Mouse (Mus musculus) right cerebral cortex, adult 18-20 months (tissue): Measurements from ENCODE around the gene Pawr.

Experiments
- DNase-seq: peaks from one replicate; pipeline ENCODE4 v3.0.0; 2022; ENCODE audit warnings: mixed read lengths

Gene Pawr

DNA sequence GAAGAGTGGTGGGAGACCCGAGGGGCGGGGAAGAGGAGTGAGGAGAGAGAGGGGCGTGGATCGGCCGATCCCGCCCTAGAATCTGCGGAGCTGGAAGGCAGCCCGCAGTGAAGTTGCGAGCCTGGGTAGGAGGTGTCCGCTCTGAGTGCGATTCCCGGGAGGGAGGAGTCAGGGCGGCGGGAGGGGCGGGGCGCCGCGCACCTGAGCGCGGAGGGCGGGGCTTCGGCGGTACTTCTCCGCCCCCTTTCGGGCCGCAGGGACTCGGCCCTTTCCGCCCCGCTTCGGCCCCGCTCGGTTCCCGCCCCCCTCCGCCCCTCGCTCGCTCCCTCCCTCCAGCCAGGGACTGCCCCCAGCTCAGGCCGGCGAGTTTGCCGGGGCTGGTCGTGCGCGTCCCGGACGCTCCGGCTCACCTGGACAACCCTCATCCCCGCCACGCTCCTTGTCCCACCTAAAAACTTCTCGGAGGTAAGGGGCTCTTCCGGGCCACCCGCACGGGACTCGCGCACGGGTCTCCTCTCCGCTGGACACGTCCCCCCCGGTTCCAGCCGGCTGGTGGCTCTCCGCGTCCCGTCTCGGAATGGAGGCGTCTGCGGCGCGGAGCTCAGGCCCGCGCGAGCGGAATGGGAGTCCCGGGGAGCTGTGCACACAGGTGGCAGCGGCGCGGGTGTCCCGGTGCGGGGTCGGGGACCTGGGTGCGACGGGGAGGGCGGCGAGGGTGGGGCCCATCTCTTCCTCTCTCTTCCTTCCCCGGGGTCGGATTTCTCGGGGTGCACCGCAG lies at the start of gene Pawr:
TSS of gene Pawr (plus strand) at position 338 of the 778 bp plus-strand sequence.
- peak; percentile 25 for DNase-seq

DNA sequence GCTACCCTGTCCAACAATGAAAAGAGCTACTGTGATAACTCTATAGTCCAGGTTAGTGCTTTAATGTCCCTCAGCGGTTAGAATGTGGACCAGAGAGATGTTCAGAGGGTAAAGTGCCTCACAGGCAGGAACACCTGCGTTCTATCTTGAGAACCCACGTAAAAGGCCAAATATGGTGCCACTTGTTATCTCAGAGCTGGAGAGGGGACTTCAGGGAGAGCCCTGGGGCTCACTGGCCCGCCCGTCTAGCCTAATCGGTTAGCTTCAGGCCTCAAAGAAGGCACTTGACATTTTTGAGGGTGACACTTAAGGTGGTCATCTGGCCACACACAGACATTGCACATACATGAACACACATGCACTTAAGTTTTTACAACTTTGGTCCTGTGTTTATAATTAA lies 49.6 kb upstream of the Pawr start:
- no peak for DNase-seq

DNA sequence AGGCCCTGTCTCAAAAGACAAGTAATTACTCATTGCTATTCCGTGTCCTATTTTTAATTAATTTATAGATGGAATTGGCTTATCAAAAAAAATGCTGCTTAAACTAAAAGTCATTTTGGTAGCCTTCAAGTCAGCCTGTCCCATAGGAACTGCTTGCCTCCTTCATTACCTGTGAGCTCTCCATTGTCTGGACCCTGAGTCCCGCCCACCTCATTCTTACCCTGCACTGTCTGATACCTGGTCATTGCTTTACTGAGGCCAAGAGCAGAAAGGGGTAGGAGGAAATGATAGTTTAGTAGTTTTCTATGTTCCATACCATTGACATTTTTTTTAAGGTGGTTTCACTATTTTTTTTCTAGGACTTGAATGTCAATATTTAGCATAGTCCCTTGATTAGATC lies 48.5 kb upstream of the Pawr start:
- no peak for DNase-seq

DNA sequence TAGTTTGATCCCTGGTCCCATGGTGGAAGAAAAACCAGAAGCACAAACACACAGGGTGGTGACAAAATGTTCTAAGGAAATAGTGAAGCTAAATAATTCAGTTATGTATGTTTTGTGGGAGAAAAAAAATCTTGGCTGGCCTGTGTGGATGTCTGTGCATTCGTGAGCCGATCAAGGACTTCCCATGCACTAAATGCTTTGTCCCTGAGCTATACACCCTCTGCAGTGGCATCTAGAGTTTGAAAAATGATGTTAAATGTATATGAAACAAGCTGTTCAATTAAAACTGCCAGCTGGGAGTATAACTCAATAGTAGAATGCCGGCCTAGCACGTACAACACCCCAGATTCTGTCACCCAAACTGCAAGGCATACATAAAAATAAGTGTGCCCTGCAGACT lies 48.1 kb upstream of the Pawr start:
- DNase-seq: no peak

DNA sequence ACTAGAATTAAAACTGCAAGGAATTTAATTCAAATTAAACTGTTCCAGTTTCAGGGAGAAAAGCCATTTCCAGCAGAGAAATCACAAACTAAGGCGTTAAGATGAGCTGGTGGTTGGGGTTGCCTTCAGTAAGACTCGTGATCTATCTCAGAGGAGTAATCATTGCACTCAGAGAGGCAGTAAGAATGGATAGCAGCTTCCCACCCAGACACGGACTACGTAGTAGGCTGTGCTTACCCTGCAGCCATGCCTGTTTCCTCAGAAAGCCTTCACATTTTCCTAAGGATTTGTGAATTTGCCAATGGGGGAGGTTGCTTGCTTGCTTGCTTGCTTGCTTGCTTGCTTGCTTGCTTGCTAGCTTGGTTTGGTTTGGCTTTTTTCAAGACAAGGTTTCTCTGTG lies 47.5 kb upstream of the Pawr start:
- no peak for DNase-seq

DNA sequence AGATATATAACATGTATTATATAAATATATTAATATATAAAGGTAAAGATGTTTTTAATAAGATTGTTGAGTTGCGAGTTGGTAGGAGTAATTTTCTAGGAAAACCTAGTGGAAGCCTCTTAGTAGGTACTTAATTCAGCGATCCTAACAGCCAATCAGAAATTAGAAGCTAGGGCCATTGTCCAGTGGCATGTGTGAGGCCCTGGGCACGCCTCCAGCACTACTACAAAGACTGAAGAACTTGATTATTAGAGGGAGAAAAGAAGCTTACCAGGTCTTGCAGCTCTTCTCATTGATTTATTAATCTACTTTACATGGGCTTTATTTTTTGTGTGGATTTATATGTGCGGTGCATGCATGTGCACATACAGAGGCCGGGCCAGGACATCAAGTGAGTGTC lies 46.9 kb upstream of the Pawr start:
- DNase-seq: no peak

DNA sequence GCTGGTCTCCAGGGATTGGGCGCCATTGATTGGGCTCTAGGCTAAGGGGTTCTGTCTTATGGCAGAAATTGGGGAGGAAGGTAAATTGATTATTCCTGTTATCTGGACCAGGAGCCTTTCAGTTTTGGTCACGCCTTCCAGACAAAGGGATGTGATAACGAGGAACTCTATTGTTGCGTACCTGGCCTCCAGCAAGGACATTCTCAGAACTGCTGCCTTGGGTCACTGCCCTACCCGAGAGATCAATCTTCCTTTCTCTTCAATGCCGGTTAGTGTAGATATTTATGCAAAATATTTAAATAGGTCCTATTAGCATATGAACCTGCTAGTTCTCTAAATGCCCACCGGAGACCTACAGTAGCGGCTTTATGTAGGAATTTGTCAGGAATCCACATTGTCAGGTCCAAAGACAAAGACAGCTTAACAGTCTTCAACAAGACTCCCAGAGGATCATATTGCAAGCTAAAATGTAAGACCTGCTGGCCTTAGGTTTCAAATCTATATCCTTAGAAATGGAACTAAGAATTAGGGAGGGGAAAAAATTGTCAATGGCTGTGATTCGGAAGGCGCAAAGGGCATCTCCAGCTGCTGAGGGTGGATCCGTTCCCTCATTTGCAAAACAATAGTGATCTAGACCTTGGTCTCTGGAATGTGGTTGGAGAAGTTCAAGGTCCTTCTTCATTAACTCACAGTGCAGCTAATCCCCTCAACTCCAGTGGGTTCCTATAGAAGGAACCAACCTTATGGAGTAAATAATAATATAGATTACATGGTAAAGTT lies 45.1 kb upstream of the Pawr start:
- no peak for DNase-seq

DNA sequence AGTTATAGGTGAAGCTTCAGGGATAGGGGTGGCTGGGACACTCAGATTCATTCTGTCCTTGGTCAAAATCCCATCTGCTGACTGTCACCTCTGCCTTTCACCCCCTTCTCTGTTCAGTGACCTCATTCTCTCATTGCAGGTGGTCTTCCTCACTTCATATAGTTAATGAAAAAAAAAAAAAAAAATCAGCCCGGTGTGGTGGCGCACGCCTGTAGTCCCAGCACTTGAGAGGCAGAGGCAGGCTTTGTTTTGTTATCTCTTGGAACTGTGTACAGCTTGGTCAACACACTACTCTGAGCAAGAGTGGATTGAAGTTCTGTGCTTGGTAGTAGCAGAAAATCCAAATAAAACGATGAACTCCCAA lies 44.5 kb upstream of the Pawr start:
- no peak for DNase-seq

DNA sequence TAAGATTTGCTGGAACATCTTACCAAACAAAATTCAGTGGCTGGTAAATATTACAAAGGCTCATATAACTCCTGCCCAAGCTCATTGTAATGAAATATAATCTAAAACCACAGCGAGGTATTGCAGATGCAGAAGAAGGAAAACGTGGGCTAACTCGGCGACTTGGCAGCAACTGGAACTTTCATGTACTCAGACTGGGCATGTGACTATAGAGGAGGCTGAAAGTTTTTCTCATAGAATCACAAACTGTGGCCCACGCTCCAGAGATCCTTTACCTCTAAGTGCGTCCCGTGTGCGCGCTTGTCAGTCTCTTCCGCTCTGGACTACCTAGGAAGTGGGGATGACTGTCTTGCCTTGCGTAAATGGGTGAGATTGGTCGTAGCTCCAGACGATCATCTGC lies 41.9 kb upstream of the Pawr start:
- peak; percentile 58 for DNase-seq

DNA sequence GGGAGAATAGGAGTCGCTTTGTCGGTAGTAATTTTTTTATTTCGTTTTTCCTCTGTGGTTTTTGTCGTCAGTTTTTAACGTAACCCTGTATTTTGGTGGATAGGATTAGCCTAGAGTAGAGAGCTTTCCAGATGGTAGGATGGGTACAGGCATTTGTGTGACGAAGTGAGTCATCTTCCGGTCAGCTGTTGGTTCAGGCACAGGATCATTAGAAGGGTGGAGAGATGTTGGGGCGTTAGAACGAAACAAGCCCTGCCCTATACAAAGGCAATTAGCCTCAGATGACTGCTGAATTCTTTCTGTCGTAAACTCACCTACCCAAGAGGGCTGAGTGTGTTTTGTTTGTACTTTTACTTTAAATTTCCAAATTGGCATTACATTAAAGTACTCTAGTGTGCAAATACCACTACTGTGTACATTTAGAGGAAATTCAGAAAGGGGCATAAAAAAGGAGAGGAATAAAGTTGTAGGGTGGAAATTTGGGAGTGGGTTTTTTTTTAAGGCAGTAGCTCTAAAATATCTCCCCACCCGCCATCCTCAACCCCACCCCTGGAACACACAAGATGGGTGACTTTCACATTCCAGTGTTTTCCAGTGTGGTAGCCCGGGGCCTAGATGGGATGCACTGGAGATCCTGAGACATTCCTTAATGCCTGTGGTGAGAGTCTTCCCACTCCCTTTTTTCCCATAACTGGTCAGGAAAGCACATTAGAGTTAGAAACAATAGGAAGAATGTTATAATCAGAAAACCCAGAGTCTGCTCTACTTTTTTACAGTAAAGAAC lies 40.0 kb upstream of the Pawr start:
- no peak for DNase-seq

DNA sequence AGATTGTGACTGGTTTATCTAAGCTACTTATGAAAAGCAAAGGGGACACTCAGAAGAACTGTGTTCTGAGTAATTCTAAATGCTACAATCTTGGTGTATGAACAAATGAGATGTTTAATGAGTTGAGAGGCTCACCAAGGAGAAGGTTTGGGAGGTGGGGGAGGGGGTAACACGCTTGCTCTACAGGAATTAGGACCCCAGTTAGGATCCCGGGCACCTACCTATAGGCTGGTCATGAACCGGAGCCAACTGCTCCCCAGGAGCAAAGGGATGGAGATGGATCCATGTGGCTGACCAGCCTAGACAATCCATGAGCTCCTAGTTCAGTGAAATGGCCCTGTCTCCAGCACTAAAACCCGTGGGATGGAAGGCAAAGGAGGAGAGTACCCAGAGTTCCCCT lies 39.3 kb upstream of the Pawr start:
- DNase-seq: no peak

DNA sequence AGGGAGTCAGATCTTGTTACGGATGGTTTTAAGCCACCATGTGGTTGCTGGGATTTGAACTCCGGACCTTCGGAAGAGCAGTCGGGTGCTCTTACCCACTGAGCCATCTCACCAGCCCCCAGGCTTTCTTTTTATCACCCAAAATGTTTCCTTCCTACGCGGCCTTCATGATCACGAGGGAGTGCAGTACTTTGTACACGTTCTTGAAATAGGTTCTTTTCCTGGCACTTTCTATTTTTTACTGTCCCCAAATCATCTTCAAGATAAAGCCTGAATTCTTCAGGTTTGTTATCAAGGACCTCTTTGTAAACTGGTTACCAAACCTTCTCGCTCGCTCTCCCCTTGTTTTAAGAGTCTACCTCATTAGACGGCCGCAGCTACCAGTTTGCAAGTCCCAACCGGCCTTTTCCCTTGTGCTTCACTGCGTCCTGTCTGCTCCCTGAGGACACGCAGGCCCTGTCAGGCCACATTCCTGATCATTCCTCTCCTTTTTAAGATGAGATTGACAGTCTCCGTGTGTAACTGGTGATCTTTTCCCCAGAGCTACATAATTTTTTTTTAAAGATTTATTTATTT lies 38.2 kb upstream of the Pawr start:
- no peak for DNase-seq

DNA sequence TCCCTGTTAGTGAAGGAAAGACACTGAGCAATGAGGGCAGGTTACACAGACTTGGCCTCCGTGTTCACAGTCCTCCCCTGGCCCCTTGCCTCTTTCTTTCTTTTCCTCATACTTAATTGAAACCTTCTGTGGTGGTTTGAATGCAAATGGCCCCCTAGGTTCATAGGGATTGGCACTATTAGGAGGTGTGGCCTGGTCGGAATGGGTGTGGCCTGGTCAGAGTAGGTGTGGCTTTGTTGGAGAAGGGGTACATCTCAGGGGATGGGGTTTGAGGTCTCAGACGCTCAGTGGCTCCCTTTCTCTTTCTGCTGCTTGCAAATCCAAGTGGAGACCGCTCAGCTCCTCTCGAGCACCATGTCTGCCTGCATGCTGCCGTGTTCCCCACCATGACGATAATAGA lies 37.2 kb upstream of the Pawr start:
- no peak for DNase-seq

DNA sequence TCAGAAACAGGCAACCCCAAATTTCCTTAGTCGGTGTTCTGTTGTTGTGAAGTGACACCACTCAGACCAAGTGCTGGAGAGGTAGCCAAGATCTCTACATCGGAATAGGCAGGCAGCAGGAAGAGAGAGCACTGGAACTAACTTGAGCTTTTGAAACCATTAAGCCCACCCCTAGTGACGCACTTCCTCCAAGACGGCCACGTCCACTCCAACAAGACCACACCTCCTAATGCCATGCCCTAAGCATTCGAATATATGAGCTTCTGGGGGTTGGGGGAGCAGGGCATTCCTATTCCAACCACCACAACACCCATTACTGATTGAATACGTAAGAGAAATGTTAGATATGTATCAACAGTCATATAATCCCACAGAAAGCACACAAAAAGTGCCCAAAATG lies 35.5 kb upstream of the Pawr start:
- no peak for DNase-seq

DNA sequence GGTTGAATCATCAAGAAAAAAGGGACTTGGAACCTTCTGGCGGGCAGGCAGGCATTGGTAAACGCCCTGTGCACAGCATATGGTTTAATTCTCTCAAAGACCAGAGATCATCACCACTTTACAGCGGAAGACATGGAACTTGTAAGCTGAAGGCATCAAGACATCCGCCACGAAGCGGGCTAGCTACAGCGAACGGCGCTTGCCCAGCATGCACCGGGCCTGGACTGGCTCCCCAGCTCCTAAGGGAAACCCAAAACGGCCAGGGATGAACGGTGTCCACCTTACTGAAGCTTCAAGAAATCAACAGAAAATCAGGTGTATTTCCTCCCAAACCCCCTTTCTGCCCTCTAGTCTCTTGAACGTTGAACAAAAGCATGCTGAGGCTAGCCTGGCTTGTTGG lies 33.7 kb upstream of the Pawr start:
- no peak for DNase-seq

DNA sequence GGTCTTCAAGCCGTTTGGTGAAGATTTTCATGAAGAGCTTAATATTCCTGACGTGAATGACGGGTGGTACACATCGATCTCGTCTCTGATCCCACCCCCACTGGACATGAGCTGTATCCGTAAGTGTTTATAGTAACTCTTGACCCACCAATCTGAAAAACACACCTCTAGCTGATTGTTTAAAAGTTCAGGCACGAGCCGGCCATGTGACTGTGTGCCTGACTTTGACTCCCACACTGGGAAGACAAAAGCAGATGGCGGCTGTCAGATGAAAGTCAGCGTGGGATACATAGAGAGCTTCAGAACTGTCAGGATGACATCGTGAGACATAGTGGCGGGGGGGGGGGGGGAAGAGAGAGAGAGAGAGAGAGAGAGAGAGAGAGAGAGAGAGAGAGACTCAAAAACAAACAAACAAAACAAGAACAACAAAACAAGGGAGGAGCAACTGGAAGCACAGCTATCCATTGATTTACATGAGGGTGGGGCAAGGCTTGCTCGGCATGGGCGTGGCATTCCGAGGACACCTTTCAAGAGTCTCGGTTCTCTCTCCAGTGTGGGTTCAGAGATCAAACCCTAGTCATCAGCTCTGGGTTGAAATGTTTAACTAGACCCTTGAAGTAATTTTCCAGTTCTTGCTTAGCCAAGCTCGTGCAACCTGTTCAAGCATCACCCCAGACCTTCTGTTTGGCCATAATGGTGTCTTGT lies 32.9 kb upstream of the Pawr start:
- no peak for DNase-seq

DNA sequence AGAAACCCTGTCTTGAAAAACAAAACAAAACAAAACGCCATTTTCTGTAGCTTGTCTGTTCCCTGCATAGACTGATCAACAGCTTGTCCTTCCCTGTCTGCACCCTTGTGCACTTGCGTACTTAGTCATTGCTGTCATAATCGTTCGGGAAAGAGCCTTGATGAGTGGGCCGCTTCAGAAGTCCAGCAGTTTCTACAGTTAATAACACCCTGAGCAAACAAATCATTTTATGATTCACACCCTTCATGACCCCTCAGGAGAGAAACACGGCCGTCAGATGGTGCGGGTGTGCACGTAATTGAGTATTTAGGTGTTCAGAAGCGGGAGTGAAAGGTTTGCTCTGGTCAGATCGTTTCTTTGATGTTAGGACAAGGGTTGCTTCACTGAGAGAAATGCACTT lies 32.1 kb upstream of the Pawr start:
- no peak for DNase-seq

DNA sequence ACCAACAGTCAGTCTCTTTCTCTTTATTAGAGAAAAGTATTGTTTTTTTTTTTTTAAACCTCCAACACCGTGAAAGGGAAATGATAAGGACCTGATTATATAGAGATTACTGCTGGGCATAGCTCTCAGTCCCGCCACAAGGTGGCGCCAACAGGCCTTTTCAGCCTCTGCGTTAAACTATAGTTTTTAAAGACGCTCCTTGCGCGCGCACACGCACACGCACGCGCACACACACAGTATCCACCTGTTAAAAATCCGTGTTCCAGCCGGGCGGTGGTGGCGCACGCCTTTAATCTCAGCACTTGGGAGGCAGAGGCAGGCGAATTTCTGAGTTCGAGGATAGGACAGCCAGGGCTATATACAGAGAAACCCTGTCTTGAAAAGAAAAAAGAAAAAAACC lies 31.1 kb upstream of the Pawr start:
- peak; percentile 83 for DNase-seq

DNA sequence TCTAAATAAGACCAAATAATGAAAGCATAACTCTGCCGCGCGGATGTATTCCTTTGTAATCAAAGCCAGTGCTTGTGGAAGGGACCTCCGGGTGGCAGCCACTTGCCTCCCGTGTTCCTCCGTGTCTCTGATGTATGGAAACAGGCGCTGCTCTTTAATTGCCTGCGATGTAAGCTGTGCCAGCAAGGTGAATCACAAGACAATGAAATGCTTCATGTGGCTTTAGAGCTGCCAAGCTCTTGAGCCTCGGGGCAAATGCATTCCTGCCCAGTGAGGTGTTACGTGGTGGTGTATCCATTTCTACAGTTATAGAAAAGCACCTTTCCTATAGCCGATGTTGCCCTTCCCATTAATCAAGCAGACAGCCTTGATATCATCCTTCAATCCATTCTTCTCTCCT lies 24.1 kb upstream of the Pawr start:
- no peak for DNase-seq

DNA sequence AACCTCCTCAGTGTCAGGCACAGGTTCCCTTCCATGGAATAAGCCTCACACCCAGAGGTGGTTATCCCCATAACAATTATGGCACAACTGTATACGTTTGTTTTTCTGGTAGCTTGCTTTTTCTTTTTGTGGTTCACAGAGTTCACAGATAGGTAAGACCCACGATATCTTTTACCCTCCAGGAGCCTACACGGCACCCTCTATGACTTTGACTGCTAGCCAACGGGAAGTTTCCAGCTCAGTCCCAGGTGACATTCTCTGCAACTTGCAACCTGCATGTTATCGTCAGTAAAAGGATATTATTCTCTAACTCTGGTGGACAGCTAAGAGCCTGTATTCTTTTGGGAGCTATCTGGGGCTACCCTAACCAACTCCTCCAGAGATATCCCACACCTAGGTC lies 21.7 kb upstream of the Pawr start:
- no peak for DNase-seq

DNA sequence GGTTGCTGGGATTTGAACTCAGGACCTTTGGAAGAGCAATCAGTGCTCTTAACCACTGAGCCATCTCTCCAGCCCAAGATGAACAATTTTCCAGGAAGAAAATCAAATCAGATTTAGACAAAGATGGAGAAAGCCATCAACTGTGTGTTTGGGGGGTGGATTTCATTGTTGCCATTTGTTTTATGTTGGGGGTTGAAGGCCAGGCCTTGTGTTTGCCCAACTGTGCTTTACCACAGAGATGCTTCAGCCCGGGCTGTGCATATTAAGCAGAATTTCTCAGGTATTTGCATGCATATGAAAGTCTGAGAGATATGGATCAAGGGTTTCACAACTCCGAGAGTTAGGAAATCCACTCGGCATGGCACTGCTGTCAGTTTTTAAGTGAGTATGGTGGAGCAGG lies 20.5 kb upstream of the Pawr start:
- no peak for DNase-seq

DNA sequence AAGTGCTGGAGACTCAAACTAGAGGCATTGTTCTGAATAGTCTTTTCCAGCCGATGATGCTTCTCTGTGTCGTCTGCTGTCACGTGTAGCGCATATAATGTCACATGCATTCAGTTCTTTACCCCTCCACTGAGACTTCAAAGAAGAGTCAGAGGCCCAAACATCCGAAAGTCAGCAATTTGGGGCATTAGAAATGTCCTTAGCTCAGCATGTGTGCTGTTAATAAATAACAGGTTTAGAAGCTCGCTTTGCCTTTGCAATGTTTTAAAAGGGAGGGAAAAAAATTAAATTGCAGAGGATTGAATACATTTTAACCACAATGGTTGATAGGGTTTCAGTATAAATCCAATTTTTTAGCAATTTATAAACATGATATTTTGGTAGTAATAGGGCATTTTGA lies 18.1 kb upstream of the Pawr start:
- DNase-seq: no peak

DNA sequence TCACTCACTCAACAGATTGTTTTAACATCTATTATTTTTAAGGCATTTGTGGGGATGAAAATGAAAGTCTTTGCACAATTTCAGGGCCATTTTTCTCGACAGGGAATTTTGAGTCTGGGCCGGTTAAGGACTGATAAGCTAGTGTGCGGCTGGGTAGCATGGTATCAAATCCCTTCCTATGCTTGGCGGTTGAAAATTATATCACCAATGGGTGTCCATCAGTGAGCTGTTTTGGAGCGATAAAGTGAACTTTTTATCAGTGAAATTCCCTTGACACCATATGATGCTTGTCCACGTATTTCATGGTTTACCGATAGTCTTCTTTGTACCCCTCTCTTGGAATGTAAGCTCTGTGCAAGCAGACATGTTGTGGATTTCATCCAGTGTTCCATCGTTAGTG lies 17.5 kb upstream of the Pawr start:
- DNase-seq: no peak
